Mouse (Mus musculus): Measurements from ENCODE around the gene Lypd4. TPM values are rescaled to one million over a fixed set of nuclear protein-coding genes. Genes with fewer than 3 reads are reported as not detected.
"Not testable (repeated sequence)": the region's sequence is repeated elsewhere in the genome, so short reads cannot be mapped to it uniquely, and the experiment has no call there.

Gene Lypd4
- polyA plus RNA-seq, 1 experiment from 2014 or later = not detected

DNA sequence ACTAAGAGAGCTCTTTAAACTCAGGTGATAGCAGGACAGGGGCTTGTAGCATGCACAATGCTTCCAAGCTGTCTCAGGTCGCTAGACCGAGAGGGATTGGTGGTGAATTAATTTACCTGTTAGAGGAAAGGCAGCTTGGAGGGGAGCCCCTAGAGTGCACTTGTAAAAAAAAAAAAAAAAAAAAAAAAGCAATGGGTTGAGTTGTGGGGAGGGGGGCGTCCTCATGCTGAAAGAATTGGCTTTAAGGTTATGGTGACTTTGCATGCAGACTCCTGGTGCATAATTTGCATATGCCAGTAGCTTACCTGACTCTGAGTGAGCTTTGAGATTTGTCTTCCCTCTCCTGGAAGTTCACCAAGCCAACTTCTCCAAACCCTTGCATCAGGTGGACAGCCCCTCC is 29.4 kb downstream of the Lypd4 start:
- Histone ChIP-seq H3K4me1 (no peaks in the 10 kb centered on the region), H3K27me3 (no peaks in the 10 kb centered on the region), H3K27ac (no peak overlapping the region), H3K4me2 (no peak overlapping the region), H3K36me3 (ENCODE audit: poor library complexity, severe bottlenecking) (no peaks in the 10 kb centered on the region), H3K9ac (no peak overlapping the region), H3K4me3 (no peak overlapping the region), H3K9me3 (replicated peaks) (no peaks in the 10 kb centered on the region)
- WGBS = 58% methylated on average over 3 of the region's 3 CpGs
- no peak for ATAC-seq

- 80% methylated on average over 8 of the region's 8 CpGs for WGBS
- H3K36me3 ChIP-seq (ENCODE audit: poor library complexity, severe bottlenecking) = no peaks in the 10 kb centered on the region
- H3K9ac ChIP-seq = no peak overlapping the region
- H3K4me3 ChIP-seq = no peak overlapping the region
- H3K4me2 ChIP-seq = no peak overlapping the region
- no peaks in the 10 kb centered on the region for H3K9me3 ChIP-seq (replicated peaks)
- no peak overlapping the region for H3K27ac ChIP-seq
- H3K27me3 ChIP-seq = no peaks in the 10 kb centered on the region
- H3K4me1 ChIP-seq = no peaks in the 10 kb centered on the region
- no peak for ATAC-seq
These were observed 30.3 kb downstream of the Lypd4 start for GRCm38 (mm10) chr7:24839410-24839808.

DNA sequence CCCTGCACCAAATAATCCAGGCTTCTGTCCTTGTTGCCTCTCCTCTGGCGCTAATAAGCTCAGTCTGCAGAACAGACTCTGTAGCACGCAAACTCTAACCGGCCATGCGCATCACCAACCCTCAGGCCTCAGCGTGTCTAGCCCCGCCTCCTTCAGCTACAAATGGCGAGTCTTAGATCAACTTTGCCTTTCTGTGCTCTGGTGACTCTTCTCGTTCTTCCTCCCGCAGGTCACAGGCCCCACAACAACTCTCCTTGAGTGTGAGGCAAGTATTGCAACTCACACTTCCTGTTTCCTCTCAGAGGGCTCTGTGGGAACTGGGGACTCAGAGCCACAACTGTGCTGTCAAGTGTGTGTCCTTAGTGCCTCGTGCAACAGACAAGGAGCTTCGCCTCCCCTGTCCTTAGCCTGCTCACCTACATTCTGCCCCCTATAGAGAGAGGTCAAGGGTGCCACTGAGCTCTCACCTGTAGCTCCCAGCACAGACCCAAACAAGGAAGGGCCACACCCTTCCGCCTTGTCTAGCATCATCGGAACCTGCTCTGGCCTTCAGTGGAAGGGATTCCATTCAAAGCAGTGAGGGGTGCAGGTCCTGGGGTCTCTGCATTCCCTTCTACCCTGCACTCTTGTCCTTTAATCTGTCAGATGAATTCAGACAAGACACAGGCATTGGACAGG is 30.9 kb downstream of the Lypd4 start:
- H3K27ac ChIP-seq; H3K9me3 ChIP-seq (replicated peaks); H3K4me2 ChIP-seq; ATAC-seq; H3K27me3 ChIP-seq; H3K4me1 ChIP-seq; H3K36me3 ChIP-seq (ENCODE audit: poor library complexity, severe bottlenecking); H3K4me3 ChIP-seq; H3K9ac ChIP-seq: not testable (repeated sequence)
- WGBS = 70% methylated on average over 13 of the region's 13 CpGs

DNA sequence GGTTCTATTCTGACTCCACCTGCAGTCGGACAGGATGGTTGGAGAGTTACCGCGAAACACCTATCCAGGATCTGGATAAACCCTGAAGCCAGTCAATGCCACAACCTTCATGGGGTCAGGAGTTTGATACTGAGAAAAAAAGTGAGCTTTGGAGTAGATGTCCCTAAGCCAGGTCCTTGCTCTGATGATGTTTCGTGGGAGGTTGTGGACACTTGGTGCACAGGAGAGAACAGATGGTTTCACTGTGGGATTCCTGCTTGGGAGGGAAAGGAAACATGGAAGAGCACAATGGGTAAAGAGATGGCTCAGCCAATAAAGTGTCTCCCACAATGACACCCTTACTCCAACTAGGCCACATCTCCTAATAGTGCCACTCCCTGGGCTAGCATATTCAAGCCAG is 42.6 kb downstream of the Lypd4 start:
- WGBS = 96% methylated on average over 4 of the region's 4 CpGs
- no peak overlapping the region for H3K4me3 ChIP-seq
- no peaks in the 10 kb centered on the region for H3K27me3 ChIP-seq
- H3K4me1 ChIP-seq = no peaks in the 10 kb centered on the region
- H3K4me2 ChIP-seq = no peak overlapping the region
- H3K27ac ChIP-seq = no peak overlapping the region
- no peaks in the 10 kb centered on the region for H3K9me3 ChIP-seq (replicated peaks)
- no peak overlapping the region for H3K9ac ChIP-seq
- ATAC-seq = no peak
- no peaks in the 10 kb centered on the region for H3K36me3 ChIP-seq (ENCODE audit: poor library complexity, severe bottlenecking)

GRCm38 (mm10) chr7:24824452-24824851 is 45.3 kb downstream of the Lypd4 start:
- Histone ChIP-seq H3K9me3 (replicated peaks) (no peaks in the 10 kb centered on the region), H3K4me3 (no peak overlapping the region), H3K9ac (no peak overlapping the region), H3K36me3 (ENCODE audit: poor library complexity, severe bottlenecking) (no peaks in the 10 kb centered on the region), H3K4me2 (no peak overlapping the region), H3K4me1 (no peaks in the 10 kb centered on the region), H3K27me3 (no peaks in the 10 kb centered on the region), H3K27ac (no peak overlapping the region)
- 74% methylated on average over 7 of the region's 7 CpGs for WGBS
- no peak for ATAC-seq

DNA sequence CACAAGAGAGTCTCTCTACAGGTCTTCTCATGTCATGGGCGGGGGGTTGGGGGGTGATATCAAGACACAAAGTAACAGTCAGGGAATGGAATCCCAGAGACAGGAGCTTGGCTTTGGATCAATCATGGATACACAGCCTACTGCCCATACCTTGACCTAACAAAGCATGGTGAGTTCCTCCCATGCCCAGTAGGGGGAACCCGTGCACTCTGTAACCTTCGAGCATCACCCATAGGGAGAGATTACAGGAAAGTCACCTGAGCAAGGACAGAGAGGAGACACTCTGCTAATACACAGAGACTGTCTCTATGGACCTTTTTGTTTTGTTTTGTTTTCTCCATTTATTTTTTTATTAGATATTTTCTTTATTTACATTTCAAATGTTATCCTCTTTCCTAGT is 52.2 kb downstream of the Lypd4 start:
- no peak overlapping the region for H3K4me2 ChIP-seq
- H3K27me3 ChIP-seq = no peaks in the 10 kb centered on the region
- no peaks in the 10 kb centered on the region for H3K4me1 ChIP-seq
- WGBS = 1% methylated on average over 3 of the region's 3 CpGs
- peak; percentile 57; the same call in 1 of the 2 replicates for ATAC-seq
- H3K9ac ChIP-seq = no peak overlapping the region
- no peaks in the 10 kb centered on the region for H3K9me3 ChIP-seq (replicated peaks)
- no peak overlapping the region for H3K27ac ChIP-seq
- no peak overlapping the region for H3K4me3 ChIP-seq
- no peaks in the 10 kb centered on the region for H3K36me3 ChIP-seq (ENCODE audit: poor library complexity, severe bottlenecking)

Other genes starting within 250 kb of the Lypd4 start
- 0.14 TPM in 1 of 2 replicates, not detected in the other for gene Lypd3, start 233.4 kb downstream of the Lypd4 start, polyA plus RNA-seq (2015; fragmentation: Nextera tagmentation; extraction: Ambion mirVana)
- not detected in 2 replicates for gene Tex101, start 193.3 kb downstream of the Lypd4 start, polyA plus RNA-seq (2015; fragmentation: Nextera tagmentation; extraction: Ambion mirVana)
- gene BC049730, start 160.7 kb downstream of the Lypd4 start, polyA plus RNA-seq (2015; fragmentation: Nextera tagmentation; extraction: Ambion mirVana) = not detected in 2 replicates
- not detected in 2 replicates for gene Gm4763, start 143.0 kb downstream of the Lypd4 start, polyA plus RNA-seq (2015; fragmentation: Nextera tagmentation; extraction: Ambion mirVana)
- 0.05 and 0.10 TPM in 2 replicates for gene Cd177, start 109.6 kb downstream of the Lypd4 start, polyA plus RNA-seq (2015; fragmentation: Nextera tagmentation; extraction: Ambion mirVana)
- gene Ceacam10, start 92.7 kb downstream of the Lypd4 start, polyA plus RNA-seq (2015; fragmentation: Nextera tagmentation; extraction: Ambion mirVana) = not detected in 2 replicates
- gene Gm9844, start 7.7 kb downstream of the Lypd4 start, polyA plus RNA-seq (2015; fragmentation: Nextera tagmentation; extraction: Ambion mirVana) = 29.8 and 31.0 TPM in 2 replicates
- gene Dmrtc2, start 116 bp upstream of the Lypd4 start, polyA plus RNA-seq (2015; fragmentation: Nextera tagmentation; extraction: Ambion mirVana) = 0.10 and 0.13 TPM in 2 replicates
- gene Rps19, start 14.4 kb upstream of the Lypd4 start, polyA plus RNA-seq (2015; fragmentation: Nextera tagmentation; extraction: Ambion mirVana) = 1,732 and 1,934 TPM in 2 replicates
- gene Cd79a, start 27.4 kb upstream of the Lypd4 start, polyA plus RNA-seq (2015; fragmentation: Nextera tagmentation; extraction: Ambion mirVana) = 0.18 TPM in 1 of 2 replicates, not detected in the other
- 54.2 and 54.9 TPM in 2 replicates for gene Arhgef1, start 33.0 kb upstream of the Lypd4 start, polyA plus RNA-seq (2015; fragmentation: Nextera tagmentation; extraction: Ambion mirVana)
- 0.43 and 1.0 TPM in 2 replicates for gene Gm4881, start 74.6 kb upstream of the Lypd4 start, polyA plus RNA-seq (2015; fragmentation: Nextera tagmentation; extraction: Ambion mirVana)
- 128 and 138 TPM in 2 replicates for gene Rabac1, start 102.8 kb upstream of the Lypd4 start, polyA plus RNA-seq (2015; fragmentation: Nextera tagmentation; extraction: Ambion mirVana)
- 95.0 and 107 TPM in 2 replicates for gene Atp1a3, start 136.0 kb upstream of the Lypd4 start, polyA plus RNA-seq (2015; fragmentation: Nextera tagmentation; extraction: Ambion mirVana)
- 12.8 and 14.7 TPM in 2 replicates for gene Grik5, start 202.4 kb upstream of the Lypd4 start, polyA plus RNA-seq (2015; fragmentation: Nextera tagmentation; extraction: Ambion mirVana)
- gene Zfp574, start 202.6 kb upstream of the Lypd4 start, polyA plus RNA-seq (2015; fragmentation: Nextera tagmentation; extraction: Ambion mirVana) = 33.5 and 38.1 TPM in 2 replicates